20 mouse cellular contexts compared by ENCODE assay signal in genomic region chr14:23908564-23908963, GRCm38 (mm10).
DNase-seq lines count a peak whose midpoint lies in the region; ATAC-seq and TF ChIP-seq lines count a peak whose summit lies in the region.
"Had no signal": no experiment of that assay in that cellular context is flagged by ENCODE, and none has a peak within 500 bp of the region (broad histone marks: within the 10 kb centered on the region; RNA-seq: fewer than 3 reads in every experiment).

No protein-coding gene starts in this region.

- no peak for TF ChIP-seq CTCF in gastrocnemius, adult 2 months (IDR thresholded peaks at IDR 0.05)
- TF ChIP-seq CTCF in heart, postnatal 0 days (IDR thresholded peaks at IDR 0.05; ENCODE audit: low read depth) = no peak

- WGBS in heart, postnatal 0 days = 35% methylated on average over 5 of the region's 5 CpGs
- WGBS in embryonic facial prominence, embryonic 14.5 days = 69% methylated on average over 5 of the region's 5 CpGs

- H3K9ac ChIP-seq in heart, postnatal 0 days (replicated peaks; ENCODE audit: low read depth, low read length) = no peak overlapping the region
- H3K9ac ChIP-seq in embryonic facial prominence, embryonic 14.5 days (ENCODE audit: low read depth, low read length) = no peak overlapping the region
- H3K9ac ChIP-seq: heart, embryonic 15.5 days; hindbrain, embryonic 13.5 days; kidney, embryonic 15.5 days had no signal

- intact Hi-C loops in gastrocnemius, adult 2 months (cut with DNase I) = no loop called here

- H3K9me3 ChIP-seq in heart, postnatal 0 days (replicated peaks; ENCODE audit: control insufficient read depth, low read length) = no peaks in the 10 kb centered on the region
- no peaks in the 10 kb centered on the region for H3K9me3 ChIP-seq in embryonic facial prominence, embryonic 14.5 days (ENCODE audit: control insufficient read depth, low read length)
- H3K9me3 ChIP-seq: forebrain, embryonic 10.5 days; heart, embryonic 15.5 days; hindbrain, embryonic 13.5 days; kidney, embryonic 15.5 days had no signal

- H3K36me3 ChIP-seq in heart, postnatal 0 days (replicated peaks; ENCODE audit: control insufficient read depth, insufficient read depth, low read length) = no peaks in the 10 kb centered on the region
- no peaks in the 10 kb centered on the region for H3K36me3 ChIP-seq in embryonic facial prominence, embryonic 14.5 days (ENCODE audit: control insufficient read depth, insufficient read depth, low read length)
- H3K36me3 ChIP-seq: forebrain, embryonic 10.5 days; heart, embryonic 15.5 days; hindbrain, embryonic 13.5 days; kidney, embryonic 15.5 days had no signal

- H3K27ac ChIP-seq in gastrocnemius, adult 2 months = peak overlapping the region; percentile 46
- no peak overlapping the region for H3K27ac ChIP-seq in heart, postnatal 0 days (ENCODE audit: low read depth)
- H3K27ac ChIP-seq in embryonic facial prominence, embryonic 14.5 days (replicated peaks; ENCODE audit: low read depth, low read length) = no peak overlapping the region
- H3K27ac ChIP-seq: forebrain, embryonic 10.5 days; heart, embryonic 15.5 days; hindbrain, embryonic 13.5 days; hindbrain, postnatal 0 days; kidney, embryonic 15.5 days had no signal

- no peak for TF ChIP-seq EP300 in heart, postnatal 0 days (IDR thresholded peaks at IDR 0.05; ENCODE audit: low read depth)

- no peak for DNase-seq in gastrocnemius, adult 2 months
- no peak for DNase-seq in gastrocnemius, postnatal 10 days
- DNase-seq in heart, postnatal 0 days (ENCODE audit: low spot score) = no peak
- no peak for DNase-seq in heart, adult 11 months
- peak; percentile 16 for DNase-seq in NIH3T3 (ENCODE audit: low read depth)
- DNase-seq in embryonic facial prominence, embryonic 14.5 days (ENCODE audit: low spot score) = peak; percentile 81
- no peak for DNase-seq in retina, embryonic 14.5 days (ENCODE audit: low spot score)
- DNase-seq in right cerebral cortex, postnatal 4 days = no peak
- DNase-seq: adrenal gland, adult 8-10 months; adrenal gland, postnatal 36 days; cerebellum, adult 8-10 months; gastrocnemius, postnatal 14 days; kidney, adult 11 months had no signal

- H3K4me2 ChIP-seq in heart, postnatal 0 days (ENCODE audit: low read depth, low read length) = no peak overlapping the region
- no peak overlapping the region for H3K4me2 ChIP-seq in embryonic facial prominence, embryonic 14.5 days (ENCODE audit: low read depth, low read length)
- H3K4me2 ChIP-seq: heart, embryonic 15.5 days; hindbrain, embryonic 13.5 days; kidney, embryonic 15.5 days had no signal

- peaks cover 9% of the 10 kb centered on the region for H3K4me1 ChIP-seq in heart, postnatal 0 days (ENCODE audit: control insufficient read depth, insufficient read depth)
- H3K4me1 ChIP-seq in embryonic facial prominence, embryonic 14.5 days (ENCODE audit: control insufficient read depth, insufficient read depth, low read length) = no peaks in the 10 kb centered on the region
- H3K4me1 ChIP-seq: forebrain, embryonic 10.5 days; kidney, embryonic 15.5 days had no signal

- H3K4me3 ChIP-seq in gastrocnemius, adult 2 months = no peak overlapping the region
- H3K4me3 ChIP-seq in heart, postnatal 0 days (ENCODE audit: low read depth, low read length) = no peak overlapping the region
- no peak overlapping the region for H3K4me3 ChIP-seq in embryonic facial prominence, embryonic 14.5 days (ENCODE audit: low read depth, low read length)
- H3K4me3 ChIP-seq: erythroblast, embryonic 14.5 days; forebrain, embryonic 10.5 days; heart, embryonic 15.5 days; hindbrain, embryonic 13.5 days; kidney, embryonic 15.5 days had no signal

- ATAC-seq in heart, postnatal 0 days (ENCODE audit: insufficient read depth, low read depth) = peak; percentile 58; the same call in 1 of the 2 replicates
- ATAC-seq in embryonic facial prominence, embryonic 14.5 days (ENCODE audit: low read depth) = peak; percentile 97
- ATAC-seq: forebrain, embryonic 14.5 days; hindbrain, postnatal 0 days had no signal

- no peaks in the 10 kb centered on the region for H3K27me3 ChIP-seq in heart, postnatal 0 days (ENCODE audit: control insufficient read depth, insufficient read depth, low read length)
- H3K27me3 ChIP-seq in embryonic facial prominence, embryonic 14.5 days (replicated peaks; ENCODE audit: control insufficient read depth, insufficient read depth, low read length) = no peaks in the 10 kb centered on the region
- H3K27me3 ChIP-seq: heart, embryonic 15.5 days; hindbrain, embryonic 13.5 days; kidney, embryonic 15.5 days had no signal

Comparison
In these comparisons a context has a peak if more than half of its experiments do, and no peak if none do; other contexts are left out.
1. DNase-seq: peak in NIH3T3 (single experiment) and embryonic facial prominence, embryonic 14.5 days (single experiment); none in gastrocnemius, adult 2 months (single experiment), gastrocnemius, postnatal 10 days (single experiment), heart, postnatal 0 days (single experiment), heart, adult 11 months (single experiment), retina, embryonic 14.5 days (single experiment) and right cerebral cortex, postnatal 4 days (single experiment).